Mouse (Mus musculus): ENCODE data around the gene Vat1.

- TF ChIP-seq POLR2A (IDR thresholded peaks at IDR 0.05; ENCODE audit: low read depth, low read length) (no peak), CTCF (IDR thresholded peaks at IDR 0.05; ENCODE audit: borderline replicate concordance, insufficient read depth, low read length) (no peak)
These were observed 14.5 kb downstream of the Vat1 start for GRCm38 (mm10) chr11:101451536-101451935.

All from embryonic fibroblast, embryonic 13.5 days (primary cell).